Mouse (Mus musculus): Measurements from ENCODE around the gene Gm6763. TPM values are rescaled to one million over a fixed set of nuclear protein-coding genes. Genes with fewer than 3 reads are reported as not detected.
"Not testable (repeated sequence)": the region's sequence is repeated elsewhere in the genome, so short reads cannot be mapped to it uniquely, and the experiment has no call there.

The Gm6763 gene
- polyA plus RNA-seq (2012; rRNA removed) (not detected in 2 replicates), polyA plus RNA-seq (2014; fragmentation: Nextera tagmentation; extraction: Ambion mirVana) (not detected in 2 replicates)

DNA sequence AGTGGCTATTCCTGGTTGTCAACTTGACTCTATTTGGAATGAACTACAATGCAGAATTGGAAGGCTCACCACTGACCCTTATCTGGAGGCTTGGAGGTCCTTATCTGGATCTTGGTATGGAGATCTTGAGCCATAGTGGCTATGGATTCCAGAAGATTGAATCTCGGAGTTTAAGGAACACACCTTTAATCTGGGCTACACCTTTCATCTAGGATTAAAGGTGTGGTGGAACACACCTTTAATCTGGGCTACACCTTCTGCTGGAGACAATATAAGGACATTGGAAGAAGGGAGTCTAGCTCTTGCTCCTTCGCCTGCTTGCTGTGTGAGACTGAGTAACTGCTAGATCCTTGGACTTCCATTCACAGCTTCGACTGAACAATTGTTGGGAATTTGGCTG, at the start of gene Gm6763:
Gene Gm6763, plus strand, starts transcription at position 301 of the 400 bp plus-strand sequence.
- H3K27ac ChIP-seq (replicated peaks; ENCODE audit: low read depth, low read length); H3K4me3 ChIP-seq (replicated peaks; ENCODE audit: low read length); H3K9me3 ChIP-seq (ENCODE audit: control insufficient read depth, low read length); H3K4me1 ChIP-seq (ENCODE audit: control insufficient read depth, insufficient read depth, low read length); ATAC-seq (ENCODE audit: low FRiP score, low read depth); H3K9ac ChIP-seq (ENCODE audit: low read depth, low read length, severe bottlenecking); H3K36me3 ChIP-seq (ENCODE audit: control insufficient read depth, insufficient read depth, low read length); H3K4me2 ChIP-seq (replicated peaks; ENCODE audit: low read depth, low read length, severe bottlenecking); H3K27me3 ChIP-seq (ENCODE audit: control insufficient read depth, insufficient read depth, low read length); DNase-seq (ENCODE audit: low spot score): not testable (repeated sequence)
- no CpG with 5 or more reads among the region's 3 CpGs for WGBS

DNA sequence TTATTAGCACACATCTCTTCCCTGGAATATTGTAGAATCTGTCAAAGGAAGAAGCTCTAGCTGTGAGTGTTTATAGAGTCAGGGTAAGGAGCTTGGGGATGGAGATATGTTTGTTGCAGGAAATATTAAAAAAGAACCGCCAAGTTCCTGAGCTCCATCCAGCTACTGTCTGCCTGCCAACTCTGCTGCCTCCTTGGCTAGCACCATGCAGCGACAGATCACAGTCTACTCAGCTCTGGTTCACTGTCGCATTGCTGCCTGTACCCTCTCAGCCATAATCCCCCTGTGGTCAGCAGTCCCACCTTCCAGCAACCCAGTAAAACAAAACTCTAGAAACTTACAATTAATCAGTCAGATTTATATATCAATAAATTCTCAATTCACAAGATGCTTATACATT, 41.3 kb upstream of the Gm6763 start:
- no peak for DNase-seq (ENCODE audit: low spot score)
- WGBS = 70% methylated on average over 3 of the region's 3 CpGs

DNA sequence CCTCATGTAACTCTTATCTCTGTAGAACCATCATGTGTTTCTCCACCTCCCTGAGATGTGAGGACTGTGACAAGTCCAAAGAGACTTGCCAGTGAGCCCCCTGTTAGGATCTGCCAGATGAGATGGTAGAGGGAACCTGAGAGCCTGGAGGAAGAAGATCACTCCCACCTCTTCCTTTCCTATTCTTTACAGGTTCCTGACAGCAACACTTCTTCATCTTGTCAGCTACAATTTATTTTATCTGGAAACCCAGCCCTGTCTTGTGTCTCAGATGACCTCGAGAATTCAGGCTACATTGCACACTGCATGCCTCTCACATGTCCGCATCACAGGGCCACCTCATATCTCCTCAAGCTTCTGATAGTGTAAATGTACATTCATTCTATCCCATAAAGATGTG, 33.0 kb upstream of the Gm6763 start:
- Histone ChIP-seq H3K4me3 (replicated peaks; ENCODE audit: low read length) (no peak overlapping the region), H3K27me3 (ENCODE audit: control insufficient read depth, insufficient read depth, low read length) (no peaks in the 10 kb centered on the region), H3K4me1 (ENCODE audit: control insufficient read depth, insufficient read depth, low read length) (no peaks in the 10 kb centered on the region), H3K9ac (ENCODE audit: low read depth, low read length, severe bottlenecking) (no peak overlapping the region), H3K27ac (replicated peaks; ENCODE audit: low read depth, low read length) (no peak overlapping the region), H3K4me2 (replicated peaks; ENCODE audit: low read depth, low read length, severe bottlenecking) (no peak overlapping the region), H3K36me3 (ENCODE audit: control insufficient read depth, insufficient read depth, low read length) (no peaks in the 10 kb centered on the region), H3K9me3 (ENCODE audit: control insufficient read depth, low read length) (no peaks in the 10 kb centered on the region)
- ATAC-seq (ENCODE audit: low FRiP score, low read depth) (no peak), DNase-seq (ENCODE audit: low spot score) (no peak)
- 81% methylated on average over 2 of the region's 2 CpGs for WGBS
- no peak for TF ChIP-seq POLR2A (IDR thresholded peaks at IDR 0.05; ENCODE audit: borderline replicate concordance, extremely low read depth, insufficient read depth, insufficient read length)

More for the DNA sequence above, 41.3 kb upstream of the Gm6763 start:
- Histone ChIP-seq H3K9ac (ENCODE audit: low read depth, low read length, severe bottlenecking) (no peak overlapping the region), H3K27ac (replicated peaks; ENCODE audit: low read depth, low read length) (no peak overlapping the region), H3K4me1 (ENCODE audit: control insufficient read depth, insufficient read depth, low read length) (no peaks in the 10 kb centered on the region), H3K4me3 (replicated peaks; ENCODE audit: low read length) (no peak overlapping the region), H3K36me3 (ENCODE audit: control insufficient read depth, insufficient read depth, low read length) (no peaks in the 10 kb centered on the region), H3K27me3 (ENCODE audit: control insufficient read depth, insufficient read depth, low read length) (no peaks in the 10 kb centered on the region), H3K4me2 (replicated peaks; ENCODE audit: low read depth, low read length, severe bottlenecking) (no peak overlapping the region), H3K9me3 (ENCODE audit: control insufficient read depth, low read length) (no peaks in the 10 kb centered on the region)
- ATAC-seq (ENCODE audit: low FRiP score, low read depth) = no peak
- no peak for TF ChIP-seq POLR2A (IDR thresholded peaks at IDR 0.05; ENCODE audit: borderline replicate concordance, extremely low read depth, insufficient read depth, insufficient read length)

DNA sequence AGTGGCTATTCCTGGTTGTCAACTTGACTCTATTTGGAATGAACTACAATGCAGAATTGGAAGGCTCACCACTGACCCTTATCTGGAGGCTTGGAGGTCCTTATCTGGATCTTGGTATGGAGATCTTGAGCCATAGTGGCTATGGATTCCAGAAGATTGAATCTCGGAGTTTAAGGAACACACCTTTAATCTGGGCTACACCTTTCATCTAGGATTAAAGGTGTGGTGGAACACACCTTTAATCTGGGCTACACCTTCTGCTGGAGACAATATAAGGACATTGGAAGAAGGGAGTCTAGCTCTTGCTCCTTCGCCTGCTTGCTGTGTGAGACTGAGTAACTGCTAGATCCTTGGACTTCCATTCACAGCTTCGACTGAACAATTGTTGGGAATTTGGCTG, 8.6 kb upstream of the Gm6763 start, which contains the start of gene Gm21293:
Gene Gm21293, plus strand, starts transcription at position 301 of the 400 bp plus-strand sequence.
- H3K4me2 ChIP-seq (replicated peaks; ENCODE audit: low read depth, low read length, severe bottlenecking); DNase-seq (ENCODE audit: low spot score); H3K4me1 ChIP-seq (ENCODE audit: control insufficient read depth, insufficient read depth, low read length); H3K36me3 ChIP-seq (ENCODE audit: control insufficient read depth, insufficient read depth, low read length); H3K9ac ChIP-seq (ENCODE audit: low read depth, low read length, severe bottlenecking); H3K9me3 ChIP-seq (ENCODE audit: control insufficient read depth, low read length); ATAC-seq (ENCODE audit: low FRiP score, low read depth); H3K27ac ChIP-seq (replicated peaks; ENCODE audit: low read depth, low read length); H3K27me3 ChIP-seq (ENCODE audit: control insufficient read depth, insufficient read depth, low read length); H3K4me3 ChIP-seq (replicated peaks; ENCODE audit: low read length): not testable (repeated sequence)
- no CpG with 5 or more reads among the region's 3 CpGs for WGBS

DNA sequence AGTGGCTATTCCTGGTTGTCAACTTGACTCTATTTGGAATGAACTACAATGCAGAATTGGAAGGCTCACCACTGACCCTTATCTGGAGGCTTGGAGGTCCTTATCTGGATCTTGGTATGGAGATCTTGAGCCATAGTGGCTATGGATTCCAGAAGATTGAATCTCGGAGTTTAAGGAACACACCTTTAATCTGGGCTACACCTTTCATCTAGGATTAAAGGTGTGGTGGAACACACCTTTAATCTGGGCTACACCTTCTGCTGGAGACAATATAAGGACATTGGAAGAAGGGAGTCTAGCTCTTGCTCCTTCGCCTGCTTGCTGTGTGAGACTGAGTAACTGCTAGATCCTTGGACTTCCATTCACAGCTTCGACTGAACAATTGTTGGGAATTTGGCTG, 8.4 kb downstream of the Gm6763 start, which contains the start of gene Gm8764:
Gene Gm8764, plus strand, starts transcription at position 301 of the 400 bp plus-strand sequence.
- not testable (repeated sequence) for H3K27ac ChIP-seq (replicated peaks; ENCODE audit: low read depth, low read length); H3K27me3 ChIP-seq (ENCODE audit: control insufficient read depth, insufficient read depth, low read length); H3K4me2 ChIP-seq (replicated peaks; ENCODE audit: low read depth, low read length, severe bottlenecking); H3K4me3 ChIP-seq (replicated peaks; ENCODE audit: low read length); ATAC-seq (ENCODE audit: low FRiP score, low read depth); H3K4me1 ChIP-seq (ENCODE audit: control insufficient read depth, insufficient read depth, low read length); H3K9ac ChIP-seq (ENCODE audit: low read depth, low read length, severe bottlenecking); H3K36me3 ChIP-seq (ENCODE audit: control insufficient read depth, insufficient read depth, low read length); DNase-seq (ENCODE audit: low spot score); H3K9me3 ChIP-seq (ENCODE audit: control insufficient read depth, low read length)
- WGBS = no CpG with 5 or more reads among the region's 3 CpGs

DNA sequence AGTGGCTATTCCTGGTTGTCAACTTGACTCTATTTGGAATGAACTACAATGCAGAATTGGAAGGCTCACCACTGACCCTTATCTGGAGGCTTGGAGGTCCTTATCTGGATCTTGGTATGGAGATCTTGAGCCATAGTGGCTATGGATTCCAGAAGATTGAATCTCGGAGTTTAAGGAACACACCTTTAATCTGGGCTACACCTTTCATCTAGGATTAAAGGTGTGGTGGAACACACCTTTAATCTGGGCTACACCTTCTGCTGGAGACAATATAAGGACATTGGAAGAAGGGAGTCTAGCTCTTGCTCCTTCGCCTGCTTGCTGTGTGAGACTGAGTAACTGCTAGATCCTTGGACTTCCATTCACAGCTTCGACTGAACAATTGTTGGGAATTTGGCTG, 16.9 kb downstream of the Gm6763 start, which contains the start of gene Gm21304:
Gene Gm21304, plus strand, starts transcription at position 301 of the 400 bp plus-strand sequence.
- H3K4me2 ChIP-seq (replicated peaks; ENCODE audit: low read depth, low read length, severe bottlenecking); H3K9ac ChIP-seq (ENCODE audit: low read depth, low read length, severe bottlenecking); H3K4me1 ChIP-seq (ENCODE audit: control insufficient read depth, insufficient read depth, low read length); H3K9me3 ChIP-seq (ENCODE audit: control insufficient read depth, low read length); H3K36me3 ChIP-seq (ENCODE audit: control insufficient read depth, insufficient read depth, low read length); H3K27me3 ChIP-seq (ENCODE audit: control insufficient read depth, insufficient read depth, low read length); ATAC-seq (ENCODE audit: low FRiP score, low read depth); H3K4me3 ChIP-seq (replicated peaks; ENCODE audit: low read length); H3K27ac ChIP-seq (replicated peaks; ENCODE audit: low read depth, low read length); DNase-seq (ENCODE audit: low spot score): not testable (repeated sequence)
- WGBS = no CpG with 5 or more reads among the region's 3 CpGs

DNA sequence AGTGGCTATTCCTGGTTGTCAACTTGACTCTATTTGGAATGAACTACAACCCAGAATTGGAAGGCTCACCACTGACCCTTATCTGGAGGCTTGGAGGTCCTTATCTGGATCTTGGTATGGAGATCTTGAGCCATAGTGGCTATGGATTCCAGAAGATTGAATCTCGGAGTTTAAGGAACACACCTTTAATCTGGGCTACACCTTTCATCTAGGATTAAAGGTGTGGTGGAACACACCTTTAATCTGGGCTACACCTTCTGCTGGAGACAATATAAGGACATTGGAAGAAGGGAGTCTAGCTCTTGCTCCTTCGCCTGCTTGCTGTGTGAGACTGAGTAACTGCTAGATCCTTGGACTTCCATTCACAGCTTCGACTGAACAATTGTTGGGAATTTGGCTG, 25.4 kb downstream of the Gm6763 start, which contains the start of gene Gm21312:
Gene Gm21312, plus strand, starts transcription at position 301 of the 400 bp plus-strand sequence.
- H3K4me2 ChIP-seq (replicated peaks; ENCODE audit: low read depth, low read length, severe bottlenecking); H3K9me3 ChIP-seq (ENCODE audit: control insufficient read depth, low read length); H3K27me3 ChIP-seq (ENCODE audit: control insufficient read depth, insufficient read depth, low read length); H3K4me1 ChIP-seq (ENCODE audit: control insufficient read depth, insufficient read depth, low read length); DNase-seq (ENCODE audit: low spot score); H3K27ac ChIP-seq (replicated peaks; ENCODE audit: low read depth, low read length); H3K9ac ChIP-seq (ENCODE audit: low read depth, low read length, severe bottlenecking); ATAC-seq (ENCODE audit: low FRiP score, low read depth); H3K4me3 ChIP-seq (replicated peaks; ENCODE audit: low read length); H3K36me3 ChIP-seq (ENCODE audit: control insufficient read depth, insufficient read depth, low read length): not testable (repeated sequence)
- WGBS = no CpG with 5 or more reads among the region's 3 CpGs

DNA sequence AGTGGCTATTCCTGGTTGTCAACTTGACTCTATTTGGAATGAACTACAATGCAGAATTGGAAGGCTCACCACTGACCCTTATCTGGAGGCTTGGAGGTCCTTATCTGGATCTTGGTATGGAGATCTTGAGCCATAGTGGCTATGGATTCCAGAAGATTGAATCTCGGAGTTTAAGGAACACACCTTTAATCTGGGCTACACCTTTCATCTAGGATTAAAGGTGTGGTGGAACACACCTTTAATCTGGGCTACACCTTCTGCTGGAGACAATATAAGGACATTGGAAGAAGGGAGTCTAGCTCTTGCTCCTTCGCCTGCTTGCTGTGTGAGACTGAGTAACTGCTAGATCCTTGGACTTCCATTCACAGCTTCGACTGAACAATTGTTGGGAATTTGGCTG, 33.9 kb downstream of the Gm6763 start, which contains the start of gene Gm20765:
Gene Gm20765, plus strand, starts transcription at position 301 of the 400 bp plus-strand sequence.
- not testable (repeated sequence) for ATAC-seq (ENCODE audit: low FRiP score, low read depth); H3K9ac ChIP-seq (ENCODE audit: low read depth, low read length, severe bottlenecking); H3K27ac ChIP-seq (replicated peaks; ENCODE audit: low read depth, low read length); H3K27me3 ChIP-seq (ENCODE audit: control insufficient read depth, insufficient read depth, low read length); H3K9me3 ChIP-seq (ENCODE audit: control insufficient read depth, low read length); H3K4me3 ChIP-seq (replicated peaks; ENCODE audit: low read length); H3K4me2 ChIP-seq (replicated peaks; ENCODE audit: low read depth, low read length, severe bottlenecking); H3K4me1 ChIP-seq (ENCODE audit: control insufficient read depth, insufficient read depth, low read length); H3K36me3 ChIP-seq (ENCODE audit: control insufficient read depth, insufficient read depth, low read length); DNase-seq (ENCODE audit: low spot score)
- no CpG with 5 or more reads among the region's 3 CpGs for WGBS

Data from limb, embryonic 14.5 days (tissue).